Mouse (Mus musculus) liver, embryonic 12.5 days (tissue): ENCODE measurements around the gene Slc3a2. TPM values are rescaled to one million over a fixed set of nuclear protein-coding genes. Genes with fewer than 3 reads are reported as not detected.
A peak's percentile ranks its signal among the peaks of the same experiment; 100 is the strongest.
"Not testable (repeated sequence)": the region's sequence is repeated elsewhere in the genome, so short reads cannot be mapped to it uniquely, and the experiment has no call there.

Source experiments
- ATAC-seq: fragments of 200-750 bp; cut with Nextera tagmentation; 2 replicates; pipeline ENCODE4 v1.8.0; 2017; ENCODE audit warnings: moderate number of reproducible peaks, mild to moderate bottlenecking, moderate library complexity
- H3K27ac ChIP-seq: fragments of 300-500 bp; sonication (generic); 2 replicates; pipeline ENCODE4 v1.5.1; 2016; ENCODE audit warnings: mild to moderate bottlenecking
- H3K27me3 ChIP-seq: fragments of 300-500 bp; sonication (generic); replicated peaks from 2 replicates; pipeline ENCODE4 v1.6.1; 2016; ENCODE audit warnings: mild to moderate bottlenecking, moderate library complexity
- H3K36me3 ChIP-seq: fragments of 300-500 bp; sonication (generic); 2 replicates; pipeline ENCODE4 v1.6.1; 2016; ENCODE audit warnings: mild to moderate bottlenecking, moderate library complexity
- H3K4me1 ChIP-seq: fragments of 300-500 bp; sonication (generic); 2 replicates; pipeline ENCODE4 v1.6.1; 2016
- H3K4me2 ChIP-seq: fragments of 300-500 bp; sonication (generic); 2 replicates; pipeline ENCODE4 v1.6.1; 2016; ENCODE audit warnings: mild to moderate bottlenecking, moderate library complexity
- H3K4me3 ChIP-seq: fragments of 300-500 bp; sonication (generic); 2 replicates; pipeline ENCODE4 v1.5.1; 2016; ENCODE audit warnings: mild to moderate bottlenecking, moderate library complexity
- H3K9ac ChIP-seq: fragments of 300-500 bp; sonication (generic); 2 replicates; pipeline ENCODE4 v1.6.1; 2016; ENCODE audit warnings: mild to moderate bottlenecking, moderate library complexity
- H3K9me3 ChIP-seq: fragments of 300-500 bp; sonication (generic); replicated peaks from 2 replicates; pipeline ENCODE4 v1.6.1; 2016; ENCODE audit warnings: mild to moderate bottlenecking, moderate library complexity
- WGBS: fragments of 180-500 bp; shearing (Covaris S2); methylation state at CpG from one replicate; pipeline ENCODE4 v1.1.7; 2016; ENCODE audit not compliant: insufficient replicate concordance; 5-methylcytosine and 5-hydroxymethylcytosine counted together
- polyA plus RNA-seq: library from polyadenylated mRNA; unstranded; fragments of >200 nt; fragmentation: Nextera tagmentation; extraction: Ambion mirVana; gene quantifications from 2 replicates; pipeline ENCODE4 v1.2.1, GENCODE M21; 2016

The Slc3a2 gene
- polyA plus RNA-seq, 1 experiment from 2014 or later = 141 TPM

DNA sequence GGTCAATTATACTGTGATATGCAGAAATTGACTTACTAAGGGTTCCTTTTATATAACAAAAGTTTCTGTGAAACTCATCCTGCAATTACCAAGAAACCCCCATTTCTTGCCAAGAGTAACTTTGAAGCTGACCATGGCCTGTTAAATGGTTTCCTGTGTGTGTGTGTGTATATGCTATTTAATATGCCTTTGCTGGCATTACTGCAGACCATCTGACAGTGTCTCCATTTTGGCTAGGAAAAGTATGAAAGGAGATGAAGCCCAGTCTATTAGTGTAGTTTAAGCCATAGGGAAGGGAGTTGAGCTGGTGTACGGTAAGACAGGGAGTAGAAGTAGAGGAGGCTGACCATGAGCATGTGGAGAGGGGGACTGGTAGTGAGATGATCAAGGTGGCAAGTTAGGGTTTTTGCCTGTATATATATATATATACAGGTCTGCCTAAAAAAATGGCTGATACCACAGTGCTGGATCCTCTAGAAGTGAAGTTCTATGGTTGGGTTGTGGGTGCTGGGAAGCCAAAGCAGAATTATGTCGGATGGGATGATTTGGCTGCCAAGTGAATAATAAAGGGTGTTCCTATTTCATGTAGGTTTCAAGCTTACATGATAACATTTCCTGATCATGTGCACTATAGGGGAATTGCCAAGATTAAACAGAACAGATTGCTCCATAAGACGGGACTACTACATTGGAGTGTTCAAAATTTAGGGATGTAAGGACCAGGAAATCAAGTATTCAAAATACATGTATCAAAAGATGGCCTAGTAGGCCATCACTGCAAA is 3.6 kb upstream of the Slc3a2 start:
- Histone ChIP-seq H3K9ac (peak overlapping the region; percentile 88), H3K4me2 (peak overlapping the region; percentile 76), H3K4me3 (peak overlapping the region; percentile 77), H3K36me3 (peaks cover 32% of the 10 kb centered on the region), H3K27me3 (no peaks in the 10 kb centered on the region), H3K27ac (peak overlapping the region; percentile 42), H3K4me1 (peaks cover 31% of the 10 kb centered on the region), H3K9me3 (no peaks in the 10 kb centered on the region)
- 15% methylated on average over 3 of the region's 3 CpGs for WGBS
- no peak for ATAC-seq

DNA sequence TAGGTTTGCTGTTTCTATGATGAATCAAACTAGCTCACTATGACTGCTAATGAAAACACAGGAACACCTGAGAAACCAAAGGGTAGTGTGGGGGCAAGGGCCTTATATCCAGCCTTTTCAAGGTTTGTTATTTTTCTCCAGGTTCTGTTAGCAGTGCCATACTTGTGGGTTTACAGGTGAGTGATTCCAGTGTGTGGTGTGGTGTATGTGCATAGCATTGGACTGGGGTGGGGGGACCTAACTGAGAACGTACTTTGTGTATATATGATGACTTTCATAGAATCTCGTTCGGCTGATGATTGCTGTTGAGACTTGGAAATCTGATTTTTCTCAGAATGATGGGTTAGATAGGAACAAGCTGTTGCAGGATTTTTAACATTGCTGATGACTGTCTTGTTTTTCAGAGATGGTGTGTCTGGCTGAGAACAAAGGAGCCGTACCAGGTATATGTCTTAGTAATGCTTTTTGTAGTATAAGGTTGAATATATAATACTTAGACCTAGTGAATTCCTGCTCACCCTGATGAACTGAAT is 2.0 kb upstream of the Slc3a2 start:
- WGBS = 36% methylated on average over 4 of the region's 4 CpGs
- H3K4me3 ChIP-seq = peak overlapping the region; percentile 77
- H3K9me3 ChIP-seq = no peaks in the 10 kb centered on the region
- peak overlapping the region; percentile 88 for H3K9ac ChIP-seq
- H3K27ac ChIP-seq = peak overlapping the region; percentile 97
- peaks cover 47% of the 10 kb centered on the region for H3K4me1 ChIP-seq
- no peak for ATAC-seq
- H3K4me2 ChIP-seq = peak overlapping the region; percentile 76
- no peaks in the 10 kb centered on the region for H3K27me3 ChIP-seq
- peaks cover 32% of the 10 kb centered on the region for H3K36me3 ChIP-seq

DNA sequence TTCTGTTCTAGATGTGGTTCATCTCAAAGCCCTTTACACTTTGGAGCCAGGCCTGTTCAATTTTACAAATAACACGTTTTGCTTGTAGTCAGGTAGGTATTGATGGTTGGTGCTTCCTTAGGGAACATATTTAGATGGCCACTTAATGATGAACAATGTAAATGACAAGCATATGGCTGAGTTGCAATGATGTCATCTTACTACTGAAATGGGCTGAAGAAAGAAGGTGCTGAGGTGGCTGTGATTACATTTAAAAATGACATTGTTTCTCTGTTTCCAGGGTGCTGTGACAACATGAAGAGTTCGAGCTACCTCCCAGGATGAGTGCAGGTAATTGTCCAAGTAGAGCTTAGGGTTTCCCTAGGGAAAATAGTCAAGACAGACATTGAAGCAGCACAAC is 1.2 kb upstream of the Slc3a2 start:
- H3K4me1 ChIP-seq = peaks cover 50% of the 10 kb centered on the region
- H3K27me3 ChIP-seq = no peaks in the 10 kb centered on the region
- peak overlapping the region; percentile 97 for H3K27ac ChIP-seq
- WGBS = 0% methylated on average over 2 of the region's 2 CpGs
- peak overlapping the region; percentile 88 for H3K9ac ChIP-seq
- no peaks in the 10 kb centered on the region for H3K9me3 ChIP-seq
- H3K36me3 ChIP-seq = peaks cover 32% of the 10 kb centered on the region
- ATAC-seq = no peak
- peak overlapping the region; percentile 76 for H3K4me2 ChIP-seq
- peak overlapping the region; percentile 77 for H3K4me3 ChIP-seq

- Histone ChIP-seq H3K27me3 (no peaks in the 10 kb centered on the region), H3K4me1 (peaks cover 53% of the 10 kb centered on the region), H3K9me3 (no peaks in the 10 kb centered on the region), H3K4me3 (peak overlapping the region; percentile 77), H3K4me2 (peak overlapping the region; percentile 76), H3K27ac (peak overlapping the region; percentile 97), H3K36me3 (peaks cover 32% of the 10 kb centered on the region), H3K9ac (peak overlapping the region; percentile 88)
- under 1% methylated on average over 20 of the region's 20 CpGs for WGBS
- ATAC-seq = no peak
These were observed 591 bp upstream of the Slc3a2 start for GRCm38 (mm10) chr19:8723574-8724346.

DNA sequence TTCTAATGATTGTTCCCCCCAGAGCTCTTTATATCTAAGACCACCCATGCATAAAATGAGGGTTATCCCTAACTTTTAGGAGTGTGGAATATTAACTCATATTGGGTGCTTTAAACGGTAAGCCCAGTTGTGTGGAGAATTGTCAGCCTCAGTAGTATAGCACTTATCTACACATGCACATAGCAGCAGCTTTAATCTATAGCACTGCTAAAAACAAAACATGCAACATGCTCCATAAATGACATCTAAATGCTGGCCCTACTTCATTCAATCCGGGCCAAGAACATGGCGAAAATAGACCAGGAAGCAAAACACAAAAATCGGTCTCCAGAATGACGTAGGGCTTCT is 636 bp downstream of the Slc3a2 start:
- peak overlapping the region; percentile 76 for H3K9ac ChIP-seq
- peak; percentile 6 for ATAC-seq
- peak overlapping the region; percentile 97 for H3K27ac ChIP-seq
- H3K4me1 ChIP-seq = peaks cover 65% of the 10 kb centered on the region
- peaks cover 32% of the 10 kb centered on the region for H3K36me3 ChIP-seq
- H3K4me2 ChIP-seq = peak overlapping the region; percentile 74
- no peaks in the 10 kb centered on the region for H3K27me3 ChIP-seq
- under 1% methylated on average over 5 of the region's 5 CpGs for WGBS
- H3K4me3 ChIP-seq = peak overlapping the region; percentile 77
- no peaks in the 10 kb centered on the region for H3K9me3 ChIP-seq

GRCm38 (mm10) chr19:8722021-8722420 is 1.1 kb downstream of the Slc3a2 start:
- Histone ChIP-seq H3K27me3 (no peaks in the 10 kb centered on the region), H3K9ac (peak overlapping the region; percentile 76), H3K36me3 (peaks cover 31% of the 10 kb centered on the region), H3K9me3 (no peaks in the 10 kb centered on the region), H3K4me1 (peaks cover 71% of the 10 kb centered on the region), H3K4me2 (peak overlapping the region; percentile 74), H3K4me3 (peak overlapping the region; percentile 77), H3K27ac (peak overlapping the region; percentile 97)
- no peak for ATAC-seq
- WGBS = 41% methylated on average over 4 of the region's 4 CpGs

- no peak for ATAC-seq
- Histone ChIP-seq H3K9ac (peak overlapping the region; percentile 76), H3K4me2 (peak overlapping the region; percentile 74)
These were observed 1.8 kb downstream of the Slc3a2 start for GRCm38 (mm10) chr19:8721378-8721777.

DNA sequence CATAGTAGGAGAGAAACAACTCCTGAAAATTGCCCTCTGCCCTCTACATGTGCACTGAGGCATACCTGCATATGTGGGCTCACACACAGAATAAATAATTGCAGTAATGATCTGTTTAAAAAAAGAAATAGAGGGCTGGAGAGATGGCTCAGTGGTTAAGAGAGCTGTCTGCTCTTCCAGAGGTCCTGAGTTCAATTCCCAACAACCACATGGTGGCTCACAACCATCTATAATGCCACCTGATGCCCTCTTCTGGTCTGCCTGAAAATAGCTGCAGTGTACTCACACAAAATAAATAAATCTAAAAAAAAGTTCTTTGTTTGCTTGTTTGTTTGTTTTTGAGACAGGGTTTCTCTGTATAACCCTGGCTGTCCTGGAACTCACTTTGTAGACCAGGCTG is 4.1 kb downstream of the Slc3a2 start:
- not testable (repeated sequence) for ATAC-seq, H3K9ac ChIP-seq, H3K4me2 ChIP-seq, H3K9me3 ChIP-seq, H3K27me3 ChIP-seq, H3K36me3 ChIP-seq, H3K4me3 ChIP-seq
- H3K4me1 ChIP-seq = peaks cover 74% of the 10 kb centered on the region
- H3K27ac ChIP-seq = peak overlapping the region; percentile 60

More at GRCm38 (mm10) chr19:8721378-8721777, 1.8 kb downstream of the Slc3a2 start:
- H3K9me3 ChIP-seq = no peaks in the 10 kb centered on the region
- H3K4me3 ChIP-seq = peak overlapping the region; percentile 77
- WGBS = 51% methylated on average over 1 of the region's 1 CpGs
- H3K27me3 ChIP-seq = no peaks in the 10 kb centered on the region
- H3K27ac ChIP-seq = peak overlapping the region; percentile 97
- H3K4me1 ChIP-seq = peaks cover 72% of the 10 kb centered on the region
- peaks cover 25% of the 10 kb centered on the region for H3K36me3 ChIP-seq

DNA sequence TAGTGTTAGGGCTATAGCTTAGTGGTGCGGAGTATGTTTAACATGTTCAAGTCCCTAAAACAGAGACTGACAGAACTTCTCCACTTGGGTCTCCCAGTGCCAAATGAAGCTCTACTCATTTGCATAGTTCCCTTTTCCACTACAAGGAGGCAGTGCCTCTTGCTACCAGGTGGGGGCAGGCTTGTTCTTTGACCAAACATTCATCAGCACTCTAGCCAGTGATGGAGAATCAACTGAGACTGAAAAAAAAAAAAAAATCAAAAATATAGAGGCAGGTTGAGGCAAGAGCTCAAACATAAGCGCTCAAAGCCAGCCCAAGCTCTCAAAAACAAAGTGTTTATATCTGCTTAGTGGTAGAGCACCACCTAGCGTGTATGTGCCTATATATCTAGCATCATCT is 4.8 kb downstream of the Slc3a2 start:
- Histone ChIP-seq H3K4me3 (no peak overlapping the region), H3K27me3 (no peaks in the 10 kb centered on the region), H3K4me1 (peaks cover 76% of the 10 kb centered on the region), H3K9me3 (no peaks in the 10 kb centered on the region), H3K4me2 (no peak overlapping the region), H3K9ac (no peak overlapping the region), H3K27ac (peak overlapping the region; percentile 96; the same call in 1 of the 2 replicates), H3K36me3 (no peaks in the 10 kb centered on the region)
- no peak for ATAC-seq
- 51% methylated on average over 3 of the region's 3 CpGs for WGBS

GRCm38 (mm10) chr19:8716767-8717475 is 6.2 kb downstream of the Slc3a2 start:
- Histone ChIP-seq H3K36me3 (peaks cover 8% of the 10 kb centered on the region), H3K4me3 (no peak overlapping the region), H3K4me2 (no peak overlapping the region), H3K27ac (peak overlapping the region; percentile 96), H3K9me3 (no peaks in the 10 kb centered on the region), H3K4me1 (peaks cover 73% of the 10 kb centered on the region), H3K9ac (no peak overlapping the region), H3K27me3 (no peaks in the 10 kb centered on the region)
- no peak for ATAC-seq
- WGBS = 59% methylated on average over 10 of the region's 10 CpGs

GRCm38 (mm10) chr19:8715868-8716766 is 7.1 kb downstream of the Slc3a2 start:
- Histone ChIP-seq H3K4me1 (peaks cover 73% of the 10 kb centered on the region), H3K36me3 (peaks cover 16% of the 10 kb centered on the region), H3K27me3 (no peaks in the 10 kb centered on the region), H3K27ac (peak overlapping the region; percentile 96), H3K9ac (peak overlapping the region; percentile 57), H3K4me3 (peak overlapping the region; percentile 26), H3K4me2 (peak overlapping the region; percentile 81), H3K9me3 (no peaks in the 10 kb centered on the region)
- WGBS = 63% methylated on average over 10 of the region's 10 CpGs
- ATAC-seq = peak; percentile 36; the same call in 1 of the 2 replicates
